Mouse (Mus musculus) C2C12 (cell line): ENCODE results near the gene Smad6.

Source experiments
- CEBPB ChIP-seq: IDR thresholded peaks from one replicate; pipeline ENCODE4 v1.6.1; 2011; ENCODE audit warnings: low read depth, mild to moderate bottlenecking, control low read depth, moderate library complexity
- CTCF ChIP-seq: IDR thresholded peaks from one replicate; pipeline ENCODE4 v1.5.1; 2011; ENCODE audit not compliant: control insufficient read depth, insufficient read depth, insufficient read length

DNA sequence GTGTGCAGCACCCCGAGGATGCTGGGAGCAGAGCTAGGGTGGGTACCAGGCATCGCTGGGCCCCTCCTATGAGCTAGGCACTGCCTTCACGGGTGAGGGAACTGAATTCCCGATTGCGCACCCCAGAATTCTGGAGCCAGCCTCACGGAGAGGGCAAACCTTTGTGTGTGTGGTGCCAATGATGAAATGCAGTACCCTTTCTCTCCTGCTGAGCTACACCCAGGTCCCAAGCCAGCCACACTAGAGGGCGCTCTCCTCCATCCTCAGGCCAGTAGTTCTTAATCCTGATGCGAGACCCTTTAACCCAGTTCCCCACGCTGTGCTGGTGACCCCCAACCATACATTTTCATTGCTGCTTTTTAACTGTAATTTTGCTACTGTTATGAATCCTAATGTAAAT is 65.8 kb downstream of the Smad6 start:
- TF ChIP-seq CTCF: peak; percentile 78
- no peak for TF ChIP-seq CEBPB
